Mouse (Mus musculus) MEL (cell line): ENCODE data around the gene Cep41. TPM values are rescaled to one million over a fixed set of nuclear protein-coding genes. Genes with fewer than 3 reads are reported as not detected.

Experiments
- DNase-seq: peaks from one replicate; pipeline ENCODE4 v3.0.0; 2011; ENCODE audit warnings: low read depth, low spot score
- H3K27ac ChIP-seq: 2 replicates; pipeline ENCODE4 v1.5.1; 2012; ENCODE audit warnings: low read depth, mild to moderate bottlenecking, control low read depth, low read length, moderate library complexity; ENCODE audit not compliant: control insufficient read depth
- H3K27me3 ChIP-seq, 2 experiments: fragments of 150-350 bp in 1 of 2; sonication (generic) in 1 of 2; 2 replicates each; pipeline ENCODE4 v1.6.1; 2012; ENCODE audit warnings: low read length in 2 of 2, mild to moderate bottlenecking in 2 of 2, improper control_type of control experiment in 1 of 2, moderate library complexity in 1 of 2; ENCODE audit not compliant: insufficient read depth in 2 of 2, control insufficient read depth in 1 of 2
- H3K36me3 ChIP-seq, 2 experiments: 2 replicates each; pipeline ENCODE4 v1.6.1; 2012 to 2014; ENCODE audit warnings: low read length in 2 of 2, improper control_type of control experiment in 1 of 2, inconsistent platforms in 1 of 2, mild to moderate bottlenecking in 1 of 2; ENCODE audit not compliant: insufficient read depth in 2 of 2, control insufficient read depth in 1 of 2
- H3K4me1 ChIP-seq, 2 experiments: fragments of 150-350 bp in 1 of 2; sonication (generic) in 1 of 2; 2 replicates each; pipeline ENCODE4 v1.6.1; 2012; ENCODE audit warnings: low read length in 2 of 2, improper control_type of control experiment in 1 of 2, mild to moderate bottlenecking in 1 of 2; ENCODE audit not compliant: insufficient read depth in 2 of 2, control insufficient read depth in 1 of 2
- H3K4me3 ChIP-seq, 2 experiments: fragments of 150-350 bp in 1 of 2; sonication (generic) in 1 of 2; 2 replicates each; pipeline ENCODE4 v1.5.1; 2012; ENCODE audit warnings: low read depth in 2 of 2, low read length in 2 of 2, mild to moderate bottlenecking in 2 of 2, moderate library complexity in 2 of 2, control low read depth in 1 of 2, improper control_type of control experiment in 1 of 2; ENCODE audit not compliant: control insufficient read depth in 1 of 2, insufficient read depth in 1 of 2
- H3K79me2 ChIP-seq: 2 replicates; pipeline ENCODE4 v1.6.1; 2012; ENCODE audit warnings: mild to moderate bottlenecking, low read length, moderate library complexity; ENCODE audit not compliant: control insufficient read depth, poor library complexity, insufficient read depth
- H3K9ac ChIP-seq: 2 replicates; pipeline ENCODE4 v1.6.1; 2012; ENCODE audit warnings: low read depth, mild to moderate bottlenecking, control low read depth, low read length, moderate library complexity; ENCODE audit not compliant: control insufficient read depth, poor library complexity, severe bottlenecking
- H3K9me3 ChIP-seq: fragments of 150-350 bp; sonication (generic); replicated peaks from 2 replicates; pipeline ENCODE4 v1.6.1; 2012; ENCODE audit warnings: mild to moderate bottlenecking, low read length, improper control_type of control experiment, moderate library complexity; ENCODE audit not compliant: insufficient read depth
- BHLHE40 ChIP-seq: IDR thresholded peaks from 2 replicates; pipeline ENCODE4 v1.6.1; 2012; ENCODE audit warnings: low read depth, mild to moderate bottlenecking, inconsistent platforms, low read length, improper control_type of control experiment, borderline replicate concordance
- CHD1 ChIP-seq: IDR thresholded peaks from 2 replicates; pipeline ENCODE4 v1.6.1; 2012; ENCODE audit warnings: low read depth, mild to moderate bottlenecking, inconsistent platforms, low read length, improper control_type of control experiment
- CTCF ChIP-seq, 3 experiments: IDR thresholded peaks in 2 of 3; conservative IDR thresholded peaks in 1 of 3; 2 replicates each; pipeline ENCODE4 v1.5.1; 2011 to 2012; ENCODE audit warnings: low read length in 3 of 3, low read depth in 2 of 3, mild to moderate bottlenecking in 2 of 3, improper control_type of control experiment in 1 of 3, inconsistent platforms in 1 of 3, mixed read lengths in 1 of 3, moderate library complexity in 1 of 3; ENCODE audit not compliant: control insufficient read depth in 1 of 3, insufficient read depth in 1 of 3, poor library complexity in 1 of 3, severe bottlenecking in 1 of 3
- E2F4 ChIP-seq: IDR thresholded peaks from 2 replicates; pipeline ENCODE4 v1.6.1; 2011; ENCODE audit warnings: low read depth, low read length, improper control_type of control experiment, borderline replicate concordance
- ELF1 ChIP-seq: IDR thresholded peaks from 2 replicates; pipeline ENCODE4 v1.6.1; 2014; ENCODE audit warnings: low read depth, mild to moderate bottlenecking, inconsistent platforms, low read length, improper control_type of control experiment, moderate library complexity
- GABPA ChIP-seq: IDR thresholded peaks from 2 replicates; pipeline ENCODE4 v1.6.1; 2012; ENCODE audit warnings: low read depth, mild to moderate bottlenecking, inconsistent platforms, low read length, improper control_type of control experiment, moderate library complexity
- KAT2A ChIP-seq: conservative IDR thresholded peaks from 2 replicates; pipeline ENCODE4 v1.6.1; 2012; ENCODE audit warnings: low read depth, low read length, improper control_type of control experiment, inconsistent platforms
- MAFK ChIP-seq: IDR thresholded peaks from 2 replicates; pipeline ENCODE4 v1.6.1; 2011; ENCODE audit warnings: low read depth, mild to moderate bottlenecking, low read length, improper control_type of control experiment, borderline replicate concordance
- MAX ChIP-seq: IDR thresholded peaks from 2 replicates; pipeline ENCODE4 v1.6.1; 2011; ENCODE audit warnings: low read length, improper control_type of control experiment
- MEF2A ChIP-seq: IDR thresholded peaks from 2 replicates; pipeline ENCODE4 v1.6.1; 2014; ENCODE audit warnings: low read depth, mild to moderate bottlenecking, inconsistent platforms, low read length, improper control_type of control experiment; ENCODE audit not compliant: poor library complexity, insufficient replicate concordance, severe bottlenecking; ENCODE audit errors: extremely low read depth
- MXI1 ChIP-seq: IDR thresholded peaks from 2 replicates; pipeline ENCODE4 v1.6.1; 2011; ENCODE audit warnings: mild to moderate bottlenecking, low read depth, low read length, improper control_type of control experiment
- MYB ChIP-seq: IDR thresholded peaks from 2 replicates; pipeline ENCODE4 v1.6.1; 2011; ENCODE audit warnings: mild to moderate bottlenecking, low read depth, low read length, improper control_type of control experiment
- MYC ChIP-seq: IDR thresholded peaks from 2 replicates; pipeline ENCODE4 v1.6.1; 2011; ENCODE audit warnings: low read depth, mild to moderate bottlenecking, low read length, improper control_type of control experiment, moderate library complexity
- NRF1 ChIP-seq: IDR thresholded peaks from 2 replicates; pipeline ENCODE4 v1.6.1; 2014; ENCODE audit warnings: low read depth, mild to moderate bottlenecking, inconsistent platforms, low read length, improper control_type of control experiment, moderate library complexity; ENCODE audit not compliant: poor library complexity, insufficient read depth, severe bottlenecking
- POLR2A ChIP-seq, 2 experiments: IDR thresholded peaks; 2 replicates each; pipeline ENCODE4 v1.6.1; 2011 to 2012; ENCODE audit warnings: low read length in 2 of 2, mild to moderate bottlenecking in 2 of 2, control low read depth in 1 of 2, improper control_type of control experiment in 1 of 2, low read depth in 1 of 2, moderate library complexity in 1 of 2; ENCODE audit not compliant: control insufficient read depth in 1 of 2, insufficient read depth in 1 of 2, poor library complexity in 1 of 2
- POLR2AphosphoS2 ChIP-seq: IDR thresholded peaks from 2 replicates; pipeline ENCODE4 v1.6.1; 2011; ENCODE audit warnings: low read length, improper control_type of control experiment
- POLR2AphosphoS5 ChIP-seq: IDR thresholded peaks from 2 replicates; pipeline ENCODE4 v1.6.1; 2012; ENCODE audit warnings: low read depth, borderline replicate concordance, mild to moderate bottlenecking, inconsistent platforms, low read length, moderate library complexity, mixed read lengths
- RCOR1 ChIP-seq: IDR thresholded peaks from 2 replicates; pipeline ENCODE4 v1.6.1; 2012; ENCODE audit warnings: low read depth, mild to moderate bottlenecking, inconsistent platforms, low read length, improper control_type of control experiment
- SMC3 ChIP-seq: IDR thresholded peaks from 2 replicates; pipeline ENCODE4 v1.6.1; 2011; ENCODE audit warnings: low read depth, low read length, improper control_type of control experiment
- TBP ChIP-seq: IDR thresholded peaks from 2 replicates; pipeline ENCODE4 v1.8.0; 2011; ENCODE audit warnings: low read depth, low read length, improper control_type of control experiment
- UBTF ChIP-seq: IDR thresholded peaks from 2 replicates; pipeline ENCODE4 v1.6.1; 2012; ENCODE audit warnings: low read depth, mild to moderate bottlenecking, inconsistent platforms, low read length, improper control_type of control experiment, moderate library complexity, borderline replicate concordance; ENCODE audit not compliant: insufficient read depth
- USF1 ChIP-seq: IDR thresholded peaks from 2 replicates; pipeline ENCODE4 v1.6.1; 2014; ENCODE audit warnings: low read depth, mild to moderate bottlenecking, inconsistent platforms, low read length, improper control_type of control experiment, moderate library complexity
- ZC3H11A ChIP-seq: IDR thresholded peaks from 2 replicates; pipeline ENCODE4 v1.6.1; 2012; ENCODE audit warnings: low read depth, mild to moderate bottlenecking, inconsistent platforms, low read length, improper control_type of control experiment
- ZMIZ1 ChIP-seq: IDR thresholded peaks from 2 replicates; pipeline ENCODE4 v1.6.1; 2012; ENCODE audit warnings: low read depth, mild to moderate bottlenecking, inconsistent platforms, low read length, improper control_type of control experiment, moderate library complexity
- ZNF384 ChIP-seq: IDR thresholded peaks from 2 replicates; pipeline ENCODE4 v1.6.1; 2012; ENCODE audit warnings: low read depth, mild to moderate bottlenecking, inconsistent platforms, low read length, improper control_type of control experiment
- polyA plus RNA-seq, 2 experiments: library from polyadenylated mRNA; stranded (reverse) in 1 of 2; unstranded in 1 of 2; fragments of >175 nt in 1 of 2; fragments of >200 nt in 1 of 2; gene quantifications; 2 replicates each; pipeline versions ENCODE4 v1.2.1 to v1.2.4; 2012; ENCODE audit warnings: low replicate concordance in 2 of 2, low read depth in 1 of 2; ENCODE audit not compliant: insufficient read length in 2 of 2, insufficient read depth in 1 of 2, missing spikeins in 1 of 2
- total RNA-seq: library from RNA; depleted of rRNA; stranded (reverse); fragments of 300-350 nt; gene quantifications from 2 replicates; pipeline ENCODE4 v1.2.3, GENCODE M21; 2012

The Cep41 gene
- total and polyA plus RNA-seq, 3 experiments: 9.8 to 12.0 TPM; not detected in 1

DNA sequence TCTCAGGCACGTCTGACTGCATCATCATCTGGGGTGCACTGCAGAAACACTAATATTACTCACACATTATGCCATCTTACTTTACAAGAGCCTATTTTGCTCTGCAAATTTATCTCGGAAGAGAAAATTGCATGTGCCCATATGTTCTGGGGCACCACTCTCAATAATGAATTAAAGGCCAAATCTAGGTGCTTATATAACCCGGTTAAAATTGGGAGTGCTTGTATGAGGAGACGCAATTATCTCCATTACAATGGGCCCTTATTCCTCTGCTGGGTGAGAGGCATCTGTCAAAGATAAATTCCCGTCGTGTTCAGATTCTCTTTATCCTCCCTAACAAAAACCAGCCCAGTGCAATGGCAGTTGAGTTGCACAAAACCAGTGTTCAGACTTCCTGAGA lies 28.8 kb downstream of the Cep41 start:
- Histone ChIP-seq H3K4me1 (no peaks in the 10 kb centered on the region), H3K79me2 (no peaks in the 10 kb centered on the region), H3K27me3 (no peaks in the 10 kb centered on the region), H3K9me3 (no peaks in the 10 kb centered on the region), H3K36me3 (no peaks in the 10 kb centered on the region; a peak in 1 of 4 replicates), H3K27ac (no peak overlapping the region), H3K9ac (no peak overlapping the region)
- DNase-seq: no peak
- no peak for TF ChIP-seq MAFK
- TF ChIP-seq RCOR1: no peak
- TF ChIP-seq ELF1: no peak
- TF ChIP-seq MYB: no peak
- TF ChIP-seq MAX: no peak
- no peak for TF ChIP-seq ZC3H11A
- no peak for TF ChIP-seq ZMIZ1
- TF ChIP-seq E2F4: no peak
- TF ChIP-seq MXI1: no peak
- no peak for TF ChIP-seq POLR2A (IDR thresholded peaks at IDR 0.05; ENCODE audit: control insufficient read depth in 1 of 2, insufficient read depth in 1 of 2, low read depth in 1 of 2, low read length in 2 of 2, poor library complexity in 1 of 2)
- TF ChIP-seq NRF1: no peak
- no peak for TF ChIP-seq POLR2AphosphoS5
- no peak for TF ChIP-seq SMC3
- no peak for TF ChIP-seq USF1
- TF ChIP-seq KAT2A: no peak
- TF ChIP-seq TBP: no peak
- no peak for TF ChIP-seq ZNF384
- no peak for TF ChIP-seq BHLHE40
- no peak for TF ChIP-seq MEF2A
- no peak for TF ChIP-seq POLR2AphosphoS2
- TF ChIP-seq, all 39 proteins: peak for 0
- H3K4me3 ChIP-seq: no peak overlapping the region

DNA sequence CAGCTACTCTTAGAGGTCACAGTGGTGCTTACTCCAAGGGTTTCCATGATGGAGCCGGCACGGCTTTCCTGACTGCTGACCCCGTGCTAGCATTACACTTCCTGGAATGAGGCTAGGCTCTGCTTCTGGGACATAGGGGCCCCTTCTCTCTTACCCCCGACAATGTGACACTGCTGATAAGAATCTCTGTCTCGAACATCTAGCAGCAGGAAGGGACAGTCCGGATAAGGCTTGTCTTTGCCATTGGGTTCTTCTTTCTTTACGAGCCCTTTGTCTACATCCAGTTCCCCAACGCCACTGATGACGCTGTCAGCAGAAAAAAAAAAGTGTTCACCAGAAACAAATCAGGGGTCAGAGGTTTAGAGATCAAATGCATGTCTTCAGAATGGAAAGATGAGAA lies 34.9 kb downstream of the Cep41 start:
- H3K79me2 ChIP-seq: no peaks in the 10 kb centered on the region
- no peak for TF ChIP-seq CHD1
- no peak for TF ChIP-seq TBP
- no peak for TF ChIP-seq MYB
- no peak for TF ChIP-seq UBTF
- TF ChIP-seq CTCF (IDR thresholded peaks at IDR 0.05 in 2 of 3, conservative IDR thresholded peaks at IDR 0.05 in 1 of 3; ENCODE audit: control insufficient read depth in 1 of 3, insufficient read depth in 1 of 3, low read depth in 2 of 3, low read length in 3 of 3, poor library complexity in 1 of 3, severe bottlenecking in 1 of 3): no peak
- no peak for TF ChIP-seq GABPA
- no peak for TF ChIP-seq POLR2A (IDR thresholded peaks at IDR 0.05; ENCODE audit: control insufficient read depth in 1 of 2, insufficient read depth in 1 of 2, low read depth in 1 of 2, low read length in 2 of 2, poor library complexity in 1 of 2)
- no peak for TF ChIP-seq MAFK
- TF ChIP-seq NRF1: no peak
- no peak for TF ChIP-seq MYC
- no peak for TF ChIP-seq KAT2A
- TF ChIP-seq, all 39 proteins: peak for 0
- Histone ChIP-seq H3K9ac (no peak overlapping the region), H3K36me3 (no peaks in the 10 kb centered on the region; a peak in 1 of 4 replicates), H3K4me3 (no peak overlapping the region), H3K27me3 (no peaks in the 10 kb centered on the region), H3K9me3 (no peaks in the 10 kb centered on the region), H3K4me1 (no peaks in the 10 kb centered on the region), H3K27ac (no peak overlapping the region)
- no peak for DNase-seq
